Mouse (Mus musculus) lung, adult 18-20 months (tissue): Measurements from ENCODE around the gene Deup1.
A peak's percentile ranks its signal among the peaks of the same experiment; 100 is the strongest.

ENCODE experiments used
- DNase-seq, 2 experiments: peaks; one replicate each; pipeline ENCODE4 v3.0.0; 2022; ENCODE audit warnings: mixed read lengths in 2 of 2

The Deup1 gene

GRCm38 (mm10) chr9:15531204-15531603, 96.5 kb downstream of the Deup1 start:
- DNase-seq = no peak

GRCm38 (mm10) chr9:15529965-15530320, 97.8 kb downstream of the Deup1 start:
- no peak for DNase-seq

- DNase-seq = peak; percentile 76 to 83
These were observed 98.3 kb downstream of the Deup1 start for GRCm38 (mm10) chr9:15529275-15529964.

- DNase-seq = no peak
These were observed 99.4 kb downstream of the Deup1 start for GRCm38 (mm10) chr9:15528368-15528767.

GRCm38 (mm10) chr9:15527846-15528245, 99.9 kb downstream of the Deup1 start:
- DNase-seq = no peak

- no peak for DNase-seq
These were observed 101.2 kb downstream of the Deup1 start for GRCm38 (mm10) chr9:15526539-15526938.

- DNase-seq = peak in 1 of 2 experiments; percentile 48
These were observed 102.5 kb downstream of the Deup1 start for GRCm38 (mm10) chr9:15525246-15525645.

GRCm38 (mm10) chr9:15523646-15524045, 104.1 kb downstream of the Deup1 start:
- DNase-seq = no peak

- DNase-seq = no peak
These were observed 104.8 kb downstream of the Deup1 start for GRCm38 (mm10) chr9:15522887-15523286.

- DNase-seq = no peak
These were observed 105.4 kb downstream of the Deup1 start for GRCm38 (mm10) chr9:15522348-15522747.

GRCm38 (mm10) chr9:15517979-15518378, 109.8 kb downstream of the Deup1 start:
- DNase-seq = no peak

GRCm38 (mm10) chr9:15516007-15516406, 111.7 kb downstream of the Deup1 start:
- DNase-seq = no peak

GRCm38 (mm10) chr9:15512918-15513317, 114.8 kb downstream of the Deup1 start:
- DNase-seq = peak in 1 of 2 experiments; percentile 29

- no peak for DNase-seq
These were observed 117.0 kb downstream of the Deup1 start for GRCm38 (mm10) chr9:15510557-15511310.
